Mouse (Mus musculus) embryonic facial prominence, embryonic 10.5 days (tissue): ENCODE measurements around the gene Lhx4. TPM values are rescaled to one million over a fixed set of nuclear protein-coding genes. Genes with fewer than 3 reads are reported as not detected.

ENCODE experiments used
- DNase-seq: peaks from one replicate; pipeline ENCODE4 v3.0.0-alpha.2; 2017; ENCODE audit warnings: low spot score
- H3K27ac ChIP-seq: fragments of 300-500 bp; sonication (generic); replicated peaks from 2 replicates; pipeline ENCODE4 v1.5.1; 2016; ENCODE audit warnings: mild to moderate bottlenecking
- H3K27me3 ChIP-seq: fragments of 300-500 bp; sonication (generic); replicated peaks from 2 replicates; pipeline ENCODE4 v1.6.1; 2016; ENCODE audit warnings: low read depth, mild to moderate bottlenecking; ENCODE audit not compliant: poor library complexity, severe bottlenecking
- H3K36me3 ChIP-seq: fragments of 300-500 bp; sonication (generic); replicated peaks from 2 replicates; pipeline ENCODE4 v1.6.1; 2016; ENCODE audit warnings: mild to moderate bottlenecking, moderate library complexity
- H3K4me1 ChIP-seq: fragments of 300-500 bp; sonication (generic); 2 replicates; pipeline ENCODE4 v1.6.1; 2016
- H3K4me3 ChIP-seq: fragments of 300-500 bp; sonication (generic); 2 replicates; pipeline ENCODE4 v1.5.1; 2016; ENCODE audit warnings: mild to moderate bottlenecking, moderate library complexity
- H3K9me3 ChIP-seq: fragments of 300-500 bp; sonication (generic); 2 replicates; pipeline ENCODE4 v1.6.1; 2016; ENCODE audit warnings: mild to moderate bottlenecking
- WGBS: fragments of 180-500 bp; shearing (Covaris S2); methylation state at CpG from one replicate; pipeline ENCODE4 v1.1.7; 2016; 5-methylcytosine and 5-hydroxymethylcytosine counted together
- polyA plus RNA-seq: library from polyadenylated mRNA; unstranded; fragments of >200 nt; fragmentation: Nextera tagmentation; extraction: Ambion mirVana; gene quantifications from 2 replicates; pipeline ENCODE4 v1.2.1, GENCODE M21; 2016

Lhx4 gene
- polyA plus RNA-seq, 1 experiment from 2014 or later, result 1.1 TPM

DNA sequence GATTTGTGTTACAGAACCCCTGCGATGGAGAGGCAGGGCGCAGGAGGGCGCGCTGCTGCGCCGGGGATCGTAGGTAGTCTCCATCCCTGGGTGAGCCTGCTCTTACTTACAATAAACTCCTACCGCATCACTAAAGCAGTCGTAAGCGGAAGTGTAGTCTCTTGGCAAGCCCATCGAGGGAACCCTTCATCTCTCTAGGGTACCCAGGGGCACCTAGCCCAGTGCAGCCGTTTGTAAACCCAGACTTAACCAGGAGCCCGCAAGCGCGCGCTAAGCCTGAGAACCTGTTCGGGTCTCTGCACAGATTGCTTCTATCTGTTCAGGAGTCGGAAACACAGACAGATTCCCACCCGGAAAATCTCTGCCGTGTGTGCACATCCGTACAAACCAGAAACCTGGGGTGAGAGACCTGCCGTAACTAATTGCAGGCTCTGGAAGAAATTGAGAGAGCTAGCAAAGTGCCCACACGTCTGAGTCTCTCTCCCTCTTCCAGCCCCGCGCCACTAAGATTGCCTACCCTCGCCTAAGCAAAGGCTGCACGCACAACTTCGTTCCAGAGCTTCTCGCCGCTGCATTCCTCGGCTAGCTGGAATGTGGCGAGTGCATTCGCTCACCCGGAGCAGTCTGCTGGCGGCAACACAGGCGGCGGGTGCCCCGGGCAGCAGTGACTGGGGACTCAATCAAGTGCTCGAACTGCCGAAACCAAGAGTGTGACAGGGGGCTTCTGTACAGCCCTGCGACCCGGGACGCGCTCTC, 10.7 kb downstream of the Lhx4 start:
- DNase-seq, result peak; percentile 77

DNA sequence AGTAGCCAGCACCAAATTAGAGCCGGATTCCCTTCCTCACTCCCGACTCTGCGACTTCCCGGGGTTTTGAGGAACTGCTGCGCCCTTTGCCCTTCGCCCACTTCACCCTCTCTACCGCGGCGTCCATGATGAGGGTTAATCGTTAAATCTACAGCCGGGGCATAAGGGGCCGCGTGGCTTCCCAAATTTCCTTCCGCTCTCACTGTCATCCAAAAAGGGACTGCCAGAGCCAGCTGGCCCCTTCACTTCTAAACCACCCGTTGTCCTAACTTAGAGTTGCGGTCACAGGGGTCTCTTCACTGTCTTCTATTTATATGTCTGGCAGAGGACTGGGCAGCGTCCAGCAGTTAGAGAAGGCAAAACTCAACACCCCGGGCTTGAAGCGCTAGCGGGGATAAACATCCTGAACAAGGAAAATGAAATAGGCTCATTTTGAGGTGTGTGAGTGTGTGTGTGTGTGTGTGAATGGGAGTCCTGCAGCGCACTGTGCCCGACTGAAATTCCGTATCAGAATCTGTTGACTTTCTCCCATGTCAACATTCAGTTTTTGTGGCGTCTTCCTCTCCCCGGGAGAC, 13.6 kb downstream of the Lhx4 start:
- Histone ChIP-seq H3K4me3 (peak overlapping the region; percentile 16; the same call in 1 of the 2 replicates), H3K9me3 (no peaks in the 10 kb centered on the region), H3K27me3 (peaks cover 100% of the 10 kb centered on the region), H3K4me1 (peaks cover 38% of the 10 kb centered on the region), H3K27ac (no peak overlapping the region), H3K36me3 (no peaks in the 10 kb centered on the region)
- under 1% methylated on average over 25 of the region's 25 CpGs for WGBS
- peak; percentile 44 for DNase-seq

More for the DNA sequence above, 10.7 kb downstream of the Lhx4 start:
- Histone ChIP-seq H3K4me1 (peaks cover 42% of the 10 kb centered on the region), H3K9me3 (no peaks in the 10 kb centered on the region), H3K4me3 (peak overlapping the region; percentile 65), H3K27ac (no peak overlapping the region), H3K36me3 (no peaks in the 10 kb centered on the region), H3K27me3 (peaks cover 100% of the 10 kb centered on the region)
- under 1% methylated on average over 44 of the region's 44 CpGs for whole genome bisulfite sequencing

DNA sequence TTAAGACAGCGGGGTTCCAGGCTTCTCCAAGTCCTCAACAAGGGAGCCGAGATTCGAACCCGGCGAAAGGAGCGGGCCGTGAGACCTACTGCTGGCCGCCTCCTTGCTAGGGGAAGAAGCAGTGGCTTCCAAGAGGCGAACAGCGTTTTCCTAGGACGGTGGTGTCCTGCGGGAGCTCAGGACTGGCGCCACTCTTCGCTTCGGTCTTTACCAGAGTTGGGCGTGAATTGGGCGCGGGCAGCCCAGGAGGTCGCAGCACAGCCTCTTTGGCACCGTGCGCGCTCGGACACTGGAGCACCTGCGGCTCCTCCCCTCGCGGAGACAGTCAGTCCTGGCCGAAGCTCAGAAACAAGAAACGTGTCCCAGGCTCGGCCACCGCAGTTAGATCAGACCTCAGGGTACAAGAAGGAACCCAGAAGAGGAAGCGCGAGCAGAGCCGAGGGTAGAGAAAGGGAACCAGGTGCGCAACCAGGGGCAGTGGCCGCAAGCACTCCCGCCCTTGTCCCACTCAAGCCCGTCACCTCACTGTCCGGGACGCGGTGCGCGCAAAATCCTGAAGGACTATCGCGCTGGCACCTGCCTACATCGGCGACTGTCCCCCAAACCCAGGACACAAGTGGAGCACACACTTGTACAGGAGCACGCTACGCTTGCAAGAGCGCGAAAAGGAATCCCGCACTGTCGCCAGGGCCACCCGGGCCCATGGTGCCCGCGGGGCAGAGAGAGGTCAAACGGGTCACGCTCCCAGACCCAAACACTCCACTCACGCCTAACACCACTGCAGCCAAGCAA, 14.3 kb downstream of the Lhx4 start:
- DNase-seq, result peak; percentile 59
- Histone ChIP-seq H3K4me1 (peaks cover 31% of the 10 kb centered on the region), H3K4me3 (peak overlapping the region; percentile 16), H3K9me3 (no peaks in the 10 kb centered on the region), H3K27ac (no peak overlapping the region), H3K36me3 (no peaks in the 10 kb centered on the region), H3K27me3 (peaks cover 100% of the 10 kb centered on the region)
- under 1% methylated on average over 58 of the region's 58 CpGs for WGBS

DNA sequence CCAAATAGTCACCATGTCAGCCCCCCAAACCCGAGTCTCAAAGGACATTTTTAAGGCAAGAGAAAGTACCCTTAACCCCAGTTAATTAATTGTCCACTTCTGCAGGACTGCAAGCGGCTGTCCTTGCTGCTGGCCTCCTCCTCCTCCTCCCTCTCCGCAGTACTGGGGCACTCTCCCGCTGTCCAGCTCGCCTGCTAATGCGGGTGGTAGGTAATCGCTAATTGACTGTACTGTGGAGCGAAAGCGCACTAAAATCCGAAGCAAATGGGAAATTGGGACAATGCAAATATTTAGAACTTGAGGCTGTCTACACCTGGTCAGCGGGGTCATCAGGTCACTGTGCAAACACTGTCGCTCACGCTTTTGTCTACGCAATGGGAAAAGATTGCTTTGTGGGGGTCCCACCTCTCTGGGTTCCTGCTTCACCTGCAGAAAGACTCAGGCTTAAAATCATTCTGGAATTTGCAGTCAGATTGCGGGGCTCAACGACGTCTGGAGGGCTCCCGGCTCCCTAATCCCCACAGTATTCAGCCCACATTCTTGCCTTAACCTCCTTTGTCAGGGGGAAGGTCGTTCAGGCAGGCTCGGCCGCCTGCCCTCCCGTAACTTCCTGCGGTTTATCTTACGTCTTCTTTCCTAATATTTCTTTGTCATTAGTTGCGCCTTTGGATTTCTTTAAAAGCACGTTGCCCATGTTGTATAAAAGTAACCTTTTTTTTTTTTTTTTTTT, 15.2 kb downstream of the Lhx4 start:
- Histone ChIP-seq H3K36me3 (no peaks in the 10 kb centered on the region), H3K4me1 (peaks cover 22% of the 10 kb centered on the region), H3K4me3 (no peak overlapping the region), H3K27me3 (peaks cover 100% of the 10 kb centered on the region), H3K27ac (no peak overlapping the region), H3K9me3 (no peaks in the 10 kb centered on the region)
- DNase-seq, result peak; percentile 50
- under 1% methylated on average over 26 of the region's 26 CpGs for WGBS

DNA sequence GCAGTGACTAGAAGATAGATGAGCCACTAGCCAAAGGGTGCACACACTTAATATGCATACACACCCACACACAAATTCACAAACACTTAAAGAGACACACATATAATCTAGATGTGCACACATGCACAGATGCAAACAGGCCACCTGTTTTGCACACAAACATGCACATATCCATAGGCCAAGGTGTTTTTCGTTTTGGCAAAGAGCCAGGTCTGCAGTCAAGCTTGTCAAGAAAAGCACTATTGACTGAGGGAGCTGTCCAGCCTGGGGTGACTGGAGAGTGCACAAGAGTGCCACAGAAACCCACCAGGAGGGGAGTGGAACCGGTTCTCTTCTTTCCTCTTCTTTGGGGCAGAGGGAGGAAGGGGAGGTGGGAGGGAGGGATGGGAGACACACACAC, 20.3 kb downstream of the Lhx4 start:
- H3K4me3 ChIP-seq, result no peak overlapping the region
- 4% methylated on average over 2 of the region's 2 CpGs for WGBS
- DNase-seq, result no peak
- H3K27me3 ChIP-seq, result peaks cover 97% of the 10 kb centered on the region
- H3K4me1 ChIP-seq, result peaks cover 8% of the 10 kb centered on the region
- H3K9me3 ChIP-seq, result no peaks in the 10 kb centered on the region
- H3K36me3 ChIP-seq, result no peaks in the 10 kb centered on the region
- no peak overlapping the region for H3K27ac ChIP-seq

DNA sequence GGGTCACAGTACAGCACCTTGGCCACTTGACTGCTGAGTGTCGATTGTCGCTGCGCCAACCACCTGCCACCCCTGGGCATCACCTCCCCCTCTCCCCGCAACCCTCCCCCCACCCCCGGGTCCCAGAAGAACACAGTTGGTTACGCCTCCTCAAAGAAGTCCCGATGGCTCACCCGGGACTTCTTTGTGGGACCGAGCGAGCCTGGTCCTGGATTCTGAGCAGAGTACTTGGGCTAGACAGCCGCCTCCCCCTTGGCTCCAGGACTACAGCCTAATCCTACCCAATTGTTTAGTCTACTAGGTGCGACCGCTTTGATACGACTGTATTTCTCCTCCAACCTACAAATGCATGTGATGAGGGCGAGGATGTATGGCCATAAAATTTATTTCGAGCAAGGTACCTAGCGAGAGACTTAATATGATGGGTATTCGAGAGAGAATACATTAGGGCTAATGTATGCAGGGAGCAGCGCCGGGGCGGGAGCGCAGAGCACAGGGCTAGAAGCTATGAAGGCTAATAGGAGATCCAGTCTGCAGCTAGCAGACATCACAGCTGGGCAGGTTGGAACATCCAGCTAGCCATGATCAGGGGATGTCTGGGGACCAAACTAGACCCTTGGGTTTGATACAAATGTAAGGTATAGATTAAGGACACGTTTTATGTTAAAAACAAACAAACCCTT, 22.2 kb downstream of the Lhx4 start:
- Histone ChIP-seq H3K27ac (no peak overlapping the region), H3K9me3 (no peaks in the 10 kb centered on the region), H3K36me3 (no peaks in the 10 kb centered on the region), H3K4me3 (no peak overlapping the region), H3K27me3 (peaks cover 97% of the 10 kb centered on the region), H3K4me1 (peaks cover 8% of the 10 kb centered on the region)
- WGBS, result 2% methylated on average over 23 of the region's 23 CpGs
- DNase-seq, result no peak

DNA sequence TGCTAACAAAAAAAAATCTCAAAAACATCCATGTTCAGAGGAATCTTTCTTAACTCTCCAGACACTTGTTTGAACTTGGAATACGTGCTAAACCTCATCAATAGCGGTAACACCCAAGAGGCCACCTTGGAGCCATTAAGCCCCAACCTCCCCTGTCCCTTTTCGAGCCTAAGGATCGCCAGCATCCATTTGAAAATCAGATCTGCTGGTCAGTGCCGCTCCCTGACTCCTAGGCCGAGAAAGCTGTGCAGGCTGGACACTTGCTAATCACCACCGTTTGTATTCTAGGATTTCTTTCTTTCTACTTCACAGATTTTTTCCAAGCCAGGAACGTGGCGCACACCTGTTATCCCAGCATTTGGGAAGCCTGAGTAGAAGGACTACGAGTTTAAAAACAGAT, 23.7 kb downstream of the Lhx4 start:
- H3K4me3 ChIP-seq, result no peak overlapping the region
- no peaks in the 10 kb centered on the region for H3K36me3 ChIP-seq
- peaks cover 97% of the 10 kb centered on the region for H3K27me3 ChIP-seq
- WGBS, result 23% methylated on average over 10 of the region's 10 CpGs
- no peak for DNase-seq
- no peak overlapping the region for H3K27ac ChIP-seq
- no peaks in the 10 kb centered on the region for H3K9me3 ChIP-seq
- peaks cover 10% of the 10 kb centered on the region for H3K4me1 ChIP-seq

DNA sequence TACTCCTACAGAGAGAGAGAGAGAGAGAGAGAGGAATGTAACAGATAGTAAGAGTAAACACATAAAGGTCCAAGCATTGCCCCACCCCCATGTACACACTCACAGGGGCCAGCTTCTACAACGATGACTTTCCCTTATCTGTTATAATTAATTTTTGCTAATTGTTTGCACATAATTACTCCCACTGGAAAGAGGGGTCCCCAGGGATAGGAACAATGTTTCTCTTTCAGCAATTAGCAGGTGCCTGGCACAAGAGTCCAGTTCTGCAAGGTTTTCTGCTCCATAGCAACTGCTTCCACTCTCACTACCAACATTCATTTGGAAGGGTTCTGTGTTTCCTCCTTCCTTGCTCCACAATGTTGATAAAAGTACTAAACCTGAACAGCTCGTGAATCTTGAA, 25.6 kb downstream of the Lhx4 start:
- no peaks in the 10 kb centered on the region for H3K9me3 ChIP-seq
- H3K27ac ChIP-seq, result no peak overlapping the region
- WGBS, result 77% methylated on average over 2 of the region's 2 CpGs
- H3K36me3 ChIP-seq, result no peaks in the 10 kb centered on the region
- H3K4me3 ChIP-seq, result no peak overlapping the region
- DNase-seq, result no peak
- H3K4me1 ChIP-seq, result peaks cover 15% of the 10 kb centered on the region
- H3K27me3 ChIP-seq, result peaks cover 92% of the 10 kb centered on the region

DNA sequence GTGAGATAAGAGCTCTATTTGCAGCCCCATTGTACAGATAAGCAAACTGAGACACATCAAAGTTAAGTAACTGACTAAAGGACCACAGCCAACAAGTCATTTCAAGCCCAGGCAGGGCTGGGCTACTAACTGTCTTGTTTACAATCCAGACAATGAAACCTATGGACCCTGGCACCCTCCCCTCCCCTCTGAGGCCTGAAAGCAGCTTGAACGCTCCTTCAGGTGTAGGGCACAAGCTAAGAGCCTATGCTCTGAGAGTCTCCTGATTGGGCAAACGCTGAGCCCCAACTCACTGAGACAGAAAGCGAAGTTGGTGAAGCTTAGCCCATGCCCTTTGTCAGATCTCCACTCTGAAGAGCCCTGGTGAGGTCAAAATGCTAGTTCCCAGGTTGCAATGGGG, 27.2 kb downstream of the Lhx4 start:
- Histone ChIP-seq H3K4me1 (peaks cover 14% of the 10 kb centered on the region), H3K9me3 (no peaks in the 10 kb centered on the region), H3K27me3 (peaks cover 85% of the 10 kb centered on the region), H3K4me3 (no peak overlapping the region), H3K27ac (no peak overlapping the region), H3K36me3 (no peaks in the 10 kb centered on the region)
- DNase-seq, result no peak
- WGBS, result 76% methylated on average over 3 of the region's 3 CpGs

DNA sequence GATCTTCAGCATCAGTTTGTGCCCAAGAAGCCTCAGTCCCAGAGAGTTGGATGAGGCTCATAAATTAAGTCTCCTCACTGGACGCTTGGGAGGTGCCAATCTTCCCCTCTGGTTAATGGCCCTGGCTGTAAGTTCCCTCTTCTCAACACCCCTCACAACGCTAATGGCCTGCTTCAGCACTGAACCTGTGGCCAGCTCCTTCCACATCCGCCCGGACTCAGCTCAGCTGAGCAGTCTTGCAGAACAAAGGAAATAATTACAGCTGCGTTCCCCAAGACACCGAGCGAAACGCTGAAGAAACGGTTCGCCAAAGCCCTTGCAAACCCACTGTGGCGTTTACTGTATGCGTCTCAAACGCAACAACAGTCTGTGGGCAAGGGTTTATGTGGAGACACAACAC, 29.3 kb downstream of the Lhx4 start:
- peak; percentile 85 for DNase-seq
- under 1% methylated on average over 13 of the region's 13 CpGs for WGBS
- Histone ChIP-seq H3K9me3 (no peaks in the 10 kb centered on the region), H3K4me3 (peak overlapping the region; percentile 41), H3K4me1 (peaks cover 7% of the 10 kb centered on the region), H3K27me3 (peaks cover 74% of the 10 kb centered on the region), H3K27ac (no peak overlapping the region), H3K36me3 (no peaks in the 10 kb centered on the region)

DNA sequence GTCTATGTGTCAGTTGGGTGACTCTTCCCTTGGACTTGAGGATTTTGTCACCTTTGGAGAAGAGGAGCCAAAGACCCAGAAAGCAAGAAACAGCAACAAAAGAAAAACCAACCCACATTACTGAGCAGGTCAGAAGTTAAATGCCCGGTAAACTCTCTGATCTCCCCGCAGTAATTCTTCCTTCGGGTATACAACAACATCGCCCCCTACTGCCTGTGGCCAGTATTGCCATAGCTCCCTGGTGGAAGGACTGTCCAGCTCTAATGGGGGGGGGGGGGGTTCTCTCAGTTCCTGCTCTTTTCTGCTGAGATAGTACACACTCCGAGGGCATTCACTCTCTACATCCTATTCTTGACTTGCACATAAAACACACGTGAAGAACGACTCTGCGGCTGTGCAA, 30.0 kb downstream of the Lhx4 start:
- Histone ChIP-seq H3K36me3 (no peaks in the 10 kb centered on the region), H3K9me3 (no peaks in the 10 kb centered on the region), H3K27me3 (peaks cover 69% of the 10 kb centered on the region), H3K27ac (no peak overlapping the region), H3K4me1 (peaks cover 7% of the 10 kb centered on the region), H3K4me3 (no peak overlapping the region)
- 35% methylated on average over 8 of the region's 8 CpGs for WGBS
- DNase-seq, result peak; percentile 57

DNA sequence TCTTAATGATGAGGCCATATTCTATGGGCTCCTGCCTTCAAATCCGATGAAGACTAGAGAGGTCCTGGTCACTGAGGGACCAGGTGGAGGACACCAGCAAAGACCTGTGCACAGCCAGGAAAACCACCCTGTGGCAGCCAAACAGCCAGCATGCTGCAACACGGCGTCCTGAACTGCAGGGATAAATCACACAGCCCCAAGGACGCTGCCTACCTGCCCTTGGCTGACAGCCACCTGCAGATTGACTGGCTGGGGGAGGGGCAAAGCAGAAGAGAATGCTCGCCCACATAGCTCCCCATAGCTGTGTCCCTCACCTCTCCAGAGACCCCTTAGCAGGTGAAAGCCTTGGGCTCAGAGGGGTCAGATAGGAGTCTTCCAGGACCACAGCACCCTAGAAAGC, 31.5 kb downstream of the Lhx4 start:
- 55% methylated on average over 5 of the region's 5 CpGs for WGBS
- peaks cover 55% of the 10 kb centered on the region for H3K27me3 ChIP-seq
- H3K4me3 ChIP-seq, result no peak overlapping the region
- no peak overlapping the region for H3K27ac ChIP-seq
- H3K4me1 ChIP-seq, result peaks cover 7% of the 10 kb centered on the region
- no peaks in the 10 kb centered on the region for H3K36me3 ChIP-seq
- no peaks in the 10 kb centered on the region for H3K9me3 ChIP-seq
- DNase-seq, result no peak
